Comparison of ENCODE assay signal across 14 mouse cellular contexts in genomic region chr13:63524061-63524460, GRCm38 (mm10). TPM values are rescaled to one million over a fixed set of nuclear protein-coding genes. Genes with fewer than 3 reads are reported as not detected.
A peak's percentile ranks its signal among the peaks of the same experiment; 100 is the strongest.
DNase-seq lines count a peak whose midpoint lies in the region; ATAC-seq and TF ChIP-seq lines count a peak whose summit lies in the region.
"Had no signal": no experiment of that assay in that cellular context is flagged by ENCODE, and none has a peak within 500 bp of the region (broad histone marks: within the 10 kb centered on the region; RNA-seq: fewer than 3 reads in every experiment).

No protein-coding gene starts in this region.

- no peaks in the 10 kb centered on the region for H3K27me3 ChIP-seq in lung, embryonic 14.5 days (ENCODE audit: insufficient read depth, low read length)
- no peaks in the 10 kb centered on the region for H3K27me3 ChIP-seq in embryonic facial prominence, embryonic 14.5 days (replicated peaks; ENCODE audit: control insufficient read depth, insufficient read depth, low read length)
- no peaks in the 10 kb centered on the region for H3K27me3 ChIP-seq in stomach, embryonic 14.5 days (ENCODE audit: control insufficient read depth, insufficient read depth, low read length)
- no peaks in the 10 kb centered on the region for H3K27me3 ChIP-seq in hindbrain, embryonic 12.5 days
- H3K27me3 ChIP-seq: liver, embryonic 12.5 days had no signal

- peaks cover 42% of the 10 kb centered on the region for H3K4me1 ChIP-seq in lung, embryonic 14.5 days (ENCODE audit: insufficient read depth)
- peaks cover 58% of the 10 kb centered on the region for H3K4me1 ChIP-seq in embryonic facial prominence, embryonic 14.5 days (ENCODE audit: control insufficient read depth, insufficient read depth, low read length)
- H3K4me1 ChIP-seq in stomach, embryonic 14.5 days (ENCODE audit: control insufficient read depth, insufficient read depth, low read length), result peaks cover 59% of the 10 kb centered on the region
- peaks cover 39% of the 10 kb centered on the region for H3K4me1 ChIP-seq in hindbrain, embryonic 12.5 days

- WGBS in lung, embryonic 14.5 days, result 42% methylated on average over 2 of the region's 2 CpGs
- WGBS in embryonic facial prominence, embryonic 14.5 days, result 37% methylated on average over 2 of the region's 2 CpGs
- WGBS in stomach, embryonic 14.5 days, result 27% methylated on average over 2 of the region's 2 CpGs
- 54% methylated on average over 2 of the region's 2 CpGs for WGBS in hindbrain, embryonic 12.5 days

- peaks cover 97% of the 10 kb centered on the region for H3K36me3 ChIP-seq in lung, embryonic 14.5 days (ENCODE audit: insufficient read depth)
- H3K36me3 ChIP-seq in embryonic facial prominence, embryonic 14.5 days (ENCODE audit: control insufficient read depth, insufficient read depth, low read length), result peaks cover 76% of the 10 kb centered on the region
- H3K36me3 ChIP-seq in stomach, embryonic 14.5 days (ENCODE audit: control insufficient read depth, insufficient read depth, low read length), result peaks cover 81% of the 10 kb centered on the region
- H3K36me3 ChIP-seq in hindbrain, embryonic 12.5 days, result peaks cover 74% of the 10 kb centered on the region

- no peak overlapping the region for H3K4me2 ChIP-seq in lung, embryonic 14.5 days
- H3K4me2 ChIP-seq in embryonic facial prominence, embryonic 14.5 days (ENCODE audit: low read depth, low read length), result no peak overlapping the region
- H3K4me2 ChIP-seq in stomach, embryonic 14.5 days (replicated peaks; ENCODE audit: low read depth, low read length), result no peak overlapping the region
- no peak overlapping the region for H3K4me2 ChIP-seq in hindbrain, embryonic 12.5 days (replicated peaks)
- H3K4me2 ChIP-seq: heart, embryonic 11.5 days; liver, embryonic 12.5 days had no signal

- H3K9me3 ChIP-seq in lung, embryonic 14.5 days (ENCODE audit: low read depth, low read length), result no peaks in the 10 kb centered on the region
- H3K9me3 ChIP-seq in embryonic facial prominence, embryonic 14.5 days (ENCODE audit: control insufficient read depth, low read length), result no peaks in the 10 kb centered on the region
- H3K9me3 ChIP-seq in stomach, embryonic 14.5 days (ENCODE audit: control insufficient read depth, low read depth, low read length), result no peaks in the 10 kb centered on the region
- no peaks in the 10 kb centered on the region for H3K9me3 ChIP-seq in hindbrain, embryonic 12.5 days (replicated peaks)
- H3K9me3 ChIP-seq: liver, embryonic 12.5 days had no signal

- H3K4me3 ChIP-seq in lung, embryonic 14.5 days (ENCODE audit: low read depth, low read length), result no peak overlapping the region
- no peak overlapping the region for H3K4me3 ChIP-seq in embryonic facial prominence, embryonic 14.5 days (ENCODE audit: low read depth, low read length)
- no peak overlapping the region for H3K4me3 ChIP-seq in stomach, embryonic 14.5 days (ENCODE audit: low read depth, low read length)
- no peak overlapping the region for H3K4me3 ChIP-seq in hindbrain, embryonic 12.5 days
- H3K4me3 ChIP-seq: liver, embryonic 12.5 days had no signal

- H3K9ac ChIP-seq in lung, embryonic 14.5 days, result no peak overlapping the region
- no peak overlapping the region for H3K9ac ChIP-seq in embryonic facial prominence, embryonic 14.5 days (ENCODE audit: low read depth, low read length)
- no peak overlapping the region for H3K9ac ChIP-seq in stomach, embryonic 14.5 days (replicated peaks; ENCODE audit: low read depth, low read length)
- H3K9ac ChIP-seq in hindbrain, embryonic 12.5 days, result no peak overlapping the region
- H3K9ac ChIP-seq: liver, embryonic 12.5 days had no signal

- peak overlapping the region; percentile 80; the same call in 1 of the 2 replicates for H3K27ac ChIP-seq in lung, embryonic 14.5 days (ENCODE audit: low read depth)
- H3K27ac ChIP-seq in embryonic facial prominence, embryonic 14.5 days (replicated peaks; ENCODE audit: low read depth, low read length), result peak overlapping the region; percentile 39; the same call in 1 of the 2 replicates
- H3K27ac ChIP-seq in stomach, embryonic 14.5 days (ENCODE audit: low read length), result peak overlapping the region; percentile 93
- H3K27ac ChIP-seq in hindbrain, embryonic 12.5 days, result no peak overlapping the region
- H3K27ac ChIP-seq: liver, embryonic 12.5 days had no signal

- ATAC-seq in lung, embryonic 14.5 days (ENCODE audit: insufficient read depth), result no peak
- ATAC-seq in embryonic facial prominence, embryonic 14.5 days (ENCODE audit: low read depth), result no peak
- no peak; the same call in 1 of the 2 replicates for ATAC-seq in stomach, embryonic 14.5 days (ENCODE audit: insufficient number of reproducible peaks, insufficient read depth, low FRiP score, low read depth)
- ATAC-seq in hindbrain, embryonic 12.5 days (ENCODE audit: low FRiP score), result no peak
- ATAC-seq: liver, embryonic 12.5 days had no signal

- DNase-seq in adrenal gland, postnatal 14 days, result peak; percentile 57
- no peak for DNase-seq in adrenal gland, adult 18-20 months (ENCODE audit: low spot score in 2 of 2)
- peak; percentile 62 for DNase-seq in lung, embryonic 14.5 days
- DNase-seq in lung, adult 18-20 months, result no peak
- DNase-seq in embryonic facial prominence, embryonic 14.5 days (ENCODE audit: low spot score), result no peak
- DNase-seq in right cerebral cortex, postnatal 4 days, result no peak
- DNase-seq: heart, postnatal 4 days; kidney, adult 9 months; layer of hippocampus, postnatal 36 days; right cerebral cortex, postnatal 25 days had no signal

- TF ChIP-seq CTCF in lung, embryonic 14.5 days (IDR thresholded peaks at IDR 0.05; ENCODE audit: low read depth), result no peak

RNA-seq across cellular contexts. Expression of gene Fancc, which starts 27.0 kb away (rescaled TPM):
- total RNA-seq in adrenal gland, postnatal 14 days (2021), result 8.9 and 14.0 TPM in 2 replicates
- 1 to 10 TPM; 6.9 to 8.1 TPM for total RNA-seq in adrenal gland, adult 18-20 months (2021)
- polyA plus RNA-seq in lung, embryonic 14.5 days (2014; fragmentation: Nextera tagmentation; extraction: Ambion mirVana), result 25.9 and 27.4 TPM in 2 replicates
- polyA plus RNA-seq in embryonic facial prominence, embryonic 14.5 days (2014; fragmentation: Nextera tagmentation; extraction: Ambion mirVana), result 17.1 and 17.3 TPM in 2 replicates
- polyA plus RNA-seq in stomach, embryonic 14.5 days (2014; fragmentation: Nextera tagmentation; extraction: Ambion mirVana), result 21.9 and 24.3 TPM in 2 replicates
- polyA plus RNA-seq in hindbrain, embryonic 12.5 days (2016; fragmentation: Nextera tagmentation; extraction: Ambion mirVana), result 20.4 and 23.0 TPM in 2 replicates

RNA-seq across cellular contexts. Expression of gene Ptch1, which starts 49.3 kb away (rescaled TPM):
- 38.6 and 39.5 TPM in 2 replicates for total RNA-seq in adrenal gland, postnatal 14 days (2021)
- 10 to 100 TPM; 29.5 to 40.7 TPM for total RNA-seq in adrenal gland, adult 18-20 months (2021)
- polyA plus RNA-seq in lung, embryonic 14.5 days (2014; fragmentation: Nextera tagmentation; extraction: Ambion mirVana), result 64.6 and 68.6 TPM in 2 replicates
- polyA plus RNA-seq in embryonic facial prominence, embryonic 14.5 days (2014; fragmentation: Nextera tagmentation; extraction: Ambion mirVana), result 22.7 and 23.2 TPM in 2 replicates
- polyA plus RNA-seq in stomach, embryonic 14.5 days (2014; fragmentation: Nextera tagmentation; extraction: Ambion mirVana), result 71.5 and 79.8 TPM in 2 replicates
- 22.7 and 24.3 TPM in 2 replicates for polyA plus RNA-seq in hindbrain, embryonic 12.5 days (2016; fragmentation: Nextera tagmentation; extraction: Ambion mirVana)

Comparison
In these comparisons a context has a peak if more than half of its experiments do, and no peak if none do; other contexts are left out.
1. DNase-seq: peak in adrenal gland, postnatal 14 days (single experiment) and lung, embryonic 14.5 days (single experiment); none in adrenal gland, adult 18-20 months (0 of 2), lung, adult 18-20 months (0 of 2), embryonic facial prominence, embryonic 14.5 days (single experiment) and right cerebral cortex, postnatal 4 days (single experiment).